Mouse (Mus musculus): ENCODE data around the gene D6Wsu163e. TPM values are rescaled to one million over a fixed set of nuclear protein-coding genes. Genes with fewer than 3 reads are reported as not detected.

The D6Wsu163e gene
- polyA plus RNA-seq, 1 experiment from 2014 or later, result 16.0 TPM

GRCm38 (mm10) chr6:127014906-127015770 lies 75.4 kb downstream of the D6Wsu163e start, which contains the start of gene Fgf6:
Gene Fgf6, plus strand, starts transcription at chr6:127015586.
- DNase-seq (ENCODE audit: low spot score), result no peak
- H3K4me1 ChIP-seq, result peaks cover 16% of the 10 kb centered on the region
- WGBS, result 81% methylated on average over 26 of the region's 26 CpGs
- no peak within 1 kb of the TSS for H3K27ac ChIP-seq (replicated peaks)
- H3K36me3 ChIP-seq, result no peaks in the 10 kb centered on the region
- no peaks in the 10 kb centered on the region for H3K9me3 ChIP-seq (replicated peaks)
- no peak within 1 kb of the TSS for H3K4me3 ChIP-seq
- peaks cover 12% of the 10 kb centered on the region for H3K27me3 ChIP-seq (ENCODE audit: low read depth, poor library complexity, severe bottlenecking)

- Histone ChIP-seq H3K9me3 (replicated peaks) (no peaks in the 10 kb centered on the region), H3K4me3 (no peak overlapping the region), H3K4me1 (peaks cover 22% of the 10 kb centered on the region), H3K27me3 (ENCODE audit: low read depth, poor library complexity, severe bottlenecking) (peaks cover 39% of the 10 kb centered on the region), H3K27ac (replicated peaks) (peak overlapping the region; percentile 14), H3K36me3 (no peaks in the 10 kb centered on the region)
- 4% methylated on average over 6 of the region's 6 CpGs for WGBS
- DNase-seq (ENCODE audit: low spot score), result no peak
Observed at GRCm38 (mm10) chr6:127019254-127019653, 79.5 kb downstream of the D6Wsu163e start.

- Histone ChIP-seq H3K27me3 (ENCODE audit: low read depth, poor library complexity, severe bottlenecking) (peaks cover 39% of the 10 kb centered on the region), H3K4me3 (no peak overlapping the region), H3K9me3 (replicated peaks) (no peaks in the 10 kb centered on the region), H3K27ac (replicated peaks) (no peak overlapping the region), H3K4me1 (peaks cover 22% of the 10 kb centered on the region), H3K36me3 (no peaks in the 10 kb centered on the region)
- 21% methylated on average over 13 of the region's 13 CpGs for WGBS
- DNase-seq (ENCODE audit: low spot score), result no peak
Observed at GRCm38 (mm10) chr6:127020431-127020830, 80.7 kb downstream of the D6Wsu163e start.

- H3K27me3 ChIP-seq (ENCODE audit: low read depth, poor library complexity, severe bottlenecking), result peaks cover 30% of the 10 kb centered on the region
- WGBS, result 72% methylated on average over 7 of the region's 7 CpGs
- H3K27ac ChIP-seq (replicated peaks), result no peak overlapping the region
- no peak overlapping the region for H3K4me3 ChIP-seq
- DNase-seq (ENCODE audit: low spot score), result no peak
- H3K9me3 ChIP-seq (replicated peaks), result no peaks in the 10 kb centered on the region
- peaks cover 12% of the 10 kb centered on the region for H3K4me1 ChIP-seq
- no peaks in the 10 kb centered on the region for H3K36me3 ChIP-seq
Observed at GRCm38 (mm10) chr6:127024836-127025235, 85.1 kb downstream of the D6Wsu163e start.

Other genes starting within 250 kb of the D6Wsu163e start
- gene Kcna6, start 199.3 kb upstream of the D6Wsu163e start, polyA plus RNA-seq (2016; fragmentation: Nextera tagmentation; extraction: Ambion mirVana), result 3.4 and 4.9 TPM in 2 replicates
- 183 and 197 TPM in 2 replicates for gene Ndufa9, start 90.8 kb upstream of the D6Wsu163e start, polyA plus RNA-seq (2016; fragmentation: Nextera tagmentation; extraction: Ambion mirVana)
- gene Akap3, start 86.9 kb upstream of the D6Wsu163e start, polyA plus RNA-seq (2016; fragmentation: Nextera tagmentation; extraction: Ambion mirVana), result 0.09 and 0.11 TPM in 2 replicates
- gene Dyrk4, start 18.1 kb upstream of the D6Wsu163e start, polyA plus RNA-seq (2016; fragmentation: Nextera tagmentation; extraction: Ambion mirVana), result 0.06 and 0.11 TPM in 2 replicates
- gene Rad51ap1, start 375 bp upstream of the D6Wsu163e start, polyA plus RNA-seq (2016; fragmentation: Nextera tagmentation; extraction: Ambion mirVana), result 72.8 and 83.1 TPM in 2 replicates
- gene Fgf6, start 75.6 kb downstream of the D6Wsu163e start, polyA plus RNA-seq (2016; fragmentation: Nextera tagmentation; extraction: Ambion mirVana), result not detected in 2 replicates
- gene Fgf23, start 132.9 kb downstream of the D6Wsu163e start, polyA plus RNA-seq (2016; fragmentation: Nextera tagmentation; extraction: Ambion mirVana), result 0.14 TPM in 1 of 2 replicates, not detected in the other
- 6.8 and 8.7 TPM in 2 replicates for gene Tigar, start 169.6 kb downstream of the D6Wsu163e start, polyA plus RNA-seq (2016; fragmentation: Nextera tagmentation; extraction: Ambion mirVana)
- gene Ccnd2, start 212.2 kb downstream of the D6Wsu163e start, polyA plus RNA-seq (2016; fragmentation: Nextera tagmentation; extraction: Ambion mirVana), result 1,714 and 1,799 TPM in 2 replicates

All from midbrain, embryonic 10.5 days (tissue).